Mouse (Mus musculus) midbrain, embryonic 16.5 days (tissue): ENCODE results near the gene Elmo2. TPM values are rescaled to one million over a fixed set of nuclear protein-coding genes. Genes with fewer than 3 reads are reported as not detected.

Experiments
- ATAC-seq: fragments of 200-750 bp; cut with Nextera tagmentation; 2 replicates; pipeline ENCODE4 v1.8.0; 2017; ENCODE audit warnings: moderate TSS enrichment
- H3K27ac ChIP-seq: fragments of 300-500 bp; sonication (generic); 2 replicates; pipeline ENCODE4 v1.5.1; 2014; ENCODE audit warnings: mild to moderate bottlenecking, low read length, mixed read lengths
- H3K27me3 ChIP-seq: fragments of 300-500 bp; sonication (generic); 2 replicates; pipeline ENCODE4 v1.6.1; 2014; ENCODE audit warnings: low read depth, low read length, mixed read lengths; ENCODE audit not compliant: control insufficient read depth, insufficient read depth
- H3K36me3 ChIP-seq: fragments of 300-500 bp; sonication (generic); 2 replicates; pipeline ENCODE4 v1.6.1; 2014; ENCODE audit warnings: mild to moderate bottlenecking, low read length, moderate library complexity, mixed read lengths; ENCODE audit not compliant: control insufficient read depth, insufficient read depth
- H3K4me1 ChIP-seq: fragments of 300-500 bp; sonication (generic); 2 replicates; pipeline ENCODE4 v1.6.1; 2014; ENCODE audit warnings: mild to moderate bottlenecking, low read length, mixed read lengths; ENCODE audit not compliant: control insufficient read depth, insufficient read depth
- H3K4me2 ChIP-seq: fragments of 300-500 bp; sonication (generic); 2 replicates; pipeline ENCODE4 v1.6.1; 2014; ENCODE audit warnings: mild to moderate bottlenecking, low read length, mixed read lengths
- H3K4me3 ChIP-seq: fragments of 300-500 bp; sonication (generic); 2 replicates; pipeline ENCODE4 v1.5.1; 2014; ENCODE audit warnings: low read depth, mild to moderate bottlenecking, low read length, moderate library complexity, mixed read lengths
- H3K9ac ChIP-seq: fragments of 300-500 bp; sonication (generic); 2 replicates; pipeline ENCODE4 v1.6.1; 2014; ENCODE audit warnings: low read depth, low read length, mixed read lengths
- H3K9me3 ChIP-seq: fragments of 300-500 bp; sonication (generic); replicated peaks from 2 replicates; pipeline ENCODE4 v1.6.1; 2014; ENCODE audit warnings: mild to moderate bottlenecking, low read length, mixed read lengths; ENCODE audit not compliant: control insufficient read depth, poor library complexity, severe bottlenecking
- WGBS: fragments of 180-500 bp; shearing (Covaris S2); extraction: QIAGEN DNeasy Blood & Tissue Kit; methylation state at CpG from one replicate; pipeline ENCODE4 v1.1.7; 2014; 5-methylcytosine and 5-hydroxymethylcytosine counted together
- polyA plus RNA-seq: library from polyadenylated mRNA; unstranded; fragments of >200 nt; fragmentation: Nextera tagmentation; extraction: Ambion mirVana; gene quantifications from 2 replicates; pipeline ENCODE4 v1.2.1, GENCODE M21; 2015

Elmo2 gene
- polyA plus RNA-seq, 1 experiment from 2014 or later, result 108 TPM

DNA sequence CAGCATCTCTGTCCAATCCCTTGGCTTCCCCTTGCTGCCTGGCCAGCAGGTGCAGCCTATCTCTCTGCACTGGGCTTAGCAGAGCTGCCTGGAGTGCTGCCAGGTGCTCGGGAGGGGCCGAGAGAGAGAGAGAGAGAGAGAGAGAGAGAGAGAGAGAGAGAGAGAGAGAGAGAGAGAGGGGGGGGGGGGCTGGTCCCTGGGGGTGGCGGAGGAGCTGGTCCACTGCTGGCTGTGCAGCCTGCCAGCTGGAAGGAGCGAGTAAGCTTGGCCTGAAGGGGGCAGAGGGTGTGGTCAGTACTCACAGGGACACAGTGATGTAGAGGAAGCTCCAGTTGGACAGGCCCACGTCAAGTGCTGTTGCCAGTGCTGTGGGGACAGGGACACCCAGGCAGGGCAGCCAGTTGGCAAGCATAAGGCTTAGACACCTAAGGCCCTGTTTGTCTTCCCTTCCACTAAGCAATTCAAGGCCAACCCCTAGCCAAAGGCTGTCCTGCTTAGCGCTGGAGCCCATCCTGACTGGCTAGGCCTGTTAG lies 44.4 kb downstream of the Elmo2 start:
- ATAC-seq, result peak; percentile 26; the same call in 1 of the 2 replicates
- H3K4me3 ChIP-seq, result no peak overlapping the region
- no peaks in the 10 kb centered on the region for H3K36me3 ChIP-seq
- WGBS, result 37% methylated on average over 3 of the region's 6 CpGs
- peaks cover 33% of the 10 kb centered on the region for H3K4me1 ChIP-seq
- H3K27me3 ChIP-seq, result no peaks in the 10 kb centered on the region; the same call in 1 of the 2 replicates
- no peak overlapping the region for H3K9ac ChIP-seq
- H3K9me3 ChIP-seq, result no peaks in the 10 kb centered on the region
- no peak overlapping the region for H3K27ac ChIP-seq
- H3K4me2 ChIP-seq, result no peak overlapping the region

DNA sequence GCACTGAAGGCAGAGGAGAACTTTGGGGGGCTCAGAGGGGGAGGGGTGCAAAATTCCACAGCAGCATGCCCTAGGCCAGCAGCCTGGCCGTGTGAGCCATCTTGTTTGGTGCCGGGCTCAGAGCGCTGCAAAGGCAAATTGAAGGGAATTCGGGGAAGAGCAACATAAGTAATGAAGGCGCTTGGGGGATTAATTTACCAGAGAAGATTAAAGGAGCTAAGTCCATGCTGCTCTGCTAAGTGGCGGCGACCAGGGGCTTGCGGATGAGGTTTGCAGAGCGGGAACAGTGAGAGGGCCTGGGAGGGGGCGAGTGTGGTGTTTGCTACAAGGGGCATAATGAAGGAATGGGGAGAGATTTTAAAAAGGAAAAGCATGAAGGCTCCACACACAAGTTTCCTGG lies 46.9 kb downstream of the Elmo2 start:
- Histone ChIP-seq H3K4me2 (no peak overlapping the region; the same call in 1 of the 2 replicates), H3K9me3 (no peaks in the 10 kb centered on the region), H3K27me3 (no peaks in the 10 kb centered on the region; the same call in 1 of the 2 replicates), H3K4me3 (no peak overlapping the region), H3K4me1 (peaks cover 43% of the 10 kb centered on the region), H3K27ac (peak overlapping the region; percentile 77), H3K9ac (peak overlapping the region; percentile 15; the same call in 1 of the 2 replicates), H3K36me3 (no peaks in the 10 kb centered on the region)
- ATAC-seq, result no peak
- WGBS, result 16% methylated on average over 10 of the region's 10 CpGs

- Histone ChIP-seq H3K36me3 (no peaks in the 10 kb centered on the region), H3K4me3 (no peak overlapping the region), H3K4me1 (peaks cover 50% of the 10 kb centered on the region), H3K9ac (no peak overlapping the region), H3K27ac (no peak overlapping the region), H3K9me3 (no peaks in the 10 kb centered on the region), H3K4me2 (no peak overlapping the region), H3K27me3 (no peaks in the 10 kb centered on the region; the same call in 1 of the 2 replicates)
- 87% methylated on average over 5 of the region's 5 CpGs for WGBS
- no peak for ATAC-seq
Observed at GRCm38 (mm10) chr2:165277188-165277740, 49.0 kb downstream of the Elmo2 start.

DNA sequence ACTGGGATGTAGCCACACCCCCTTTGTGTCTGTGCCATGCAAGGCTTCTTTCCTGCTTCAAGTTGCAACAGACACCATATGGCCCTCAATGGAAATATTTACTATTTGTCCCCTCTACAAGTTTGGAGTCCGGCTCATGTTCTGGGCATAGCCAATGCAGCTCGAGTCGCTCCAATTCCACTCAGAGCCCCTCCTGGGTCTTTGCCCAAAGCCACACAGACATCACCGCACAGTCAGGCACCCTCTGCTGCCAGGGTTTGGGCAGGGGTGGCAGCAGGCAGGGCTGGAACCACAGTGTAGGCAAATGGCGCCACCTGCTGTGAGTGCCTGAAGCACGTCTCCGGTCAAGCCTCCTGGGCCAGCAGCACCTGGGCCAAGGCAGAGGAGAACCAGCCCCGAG lies 50.5 kb downstream of the Elmo2 start:
- Histone ChIP-seq H3K27ac (peak overlapping the region; percentile 70), H3K36me3 (no peaks in the 10 kb centered on the region), H3K4me3 (no peak overlapping the region), H3K27me3 (no peaks in the 10 kb centered on the region; the same call in 1 of the 2 replicates), H3K4me1 (peaks cover 51% of the 10 kb centered on the region), H3K9ac (0 out of 2 replicates have a peak overlapping the region, but pooled peaks have one; percentile 40), H3K4me2 (no peak overlapping the region), H3K9me3 (no peaks in the 10 kb centered on the region)
- peak; percentile 37 for ATAC-seq
- WGBS, result 13% methylated on average over 8 of the region's 8 CpGs

- H3K36me3 ChIP-seq, result no peaks in the 10 kb centered on the region
- H3K9me3 ChIP-seq, result no peaks in the 10 kb centered on the region
- H3K27ac ChIP-seq, result peak overlapping the region; percentile 70
- WGBS, result 23% methylated on average over 8 of the region's 8 CpGs
- no peaks in the 10 kb centered on the region; the same call in 1 of the 2 replicates for H3K27me3 ChIP-seq
- H3K4me1 ChIP-seq, result peaks cover 53% of the 10 kb centered on the region
- H3K4me2 ChIP-seq, result no peak overlapping the region
- peak overlapping the region; percentile 40 for H3K9ac ChIP-seq
- ATAC-seq, result peak; percentile 70
- no peak overlapping the region for H3K4me3 ChIP-seq
Observed at GRCm38 (mm10) chr2:165275124-165275640, 51.1 kb downstream of the Elmo2 start.

DNA sequence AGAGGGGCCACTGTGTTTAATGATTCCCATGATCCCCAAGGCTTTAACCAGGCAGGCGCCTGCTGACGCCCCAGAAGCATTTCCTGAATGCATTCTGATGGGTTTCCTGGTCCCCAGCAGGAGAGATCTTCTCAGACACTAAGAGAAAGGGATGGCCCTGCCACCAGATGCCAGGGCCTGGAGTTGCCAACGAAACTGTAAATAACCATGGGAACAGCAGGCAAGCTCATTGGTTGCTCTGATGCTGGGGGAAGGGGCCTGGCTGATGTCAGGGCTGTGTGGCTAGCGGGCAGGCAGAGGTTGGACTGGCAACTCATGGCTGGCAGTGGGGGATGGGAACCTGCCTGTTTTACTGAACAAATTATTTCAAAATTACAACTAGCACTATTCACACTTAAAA lies 52.7 kb downstream of the Elmo2 start:
- no peak overlapping the region for H3K27ac ChIP-seq
- no peak for ATAC-seq
- 37% methylated on average over 4 of the region's 4 CpGs for WGBS

GRCm38 (mm10) chr2:165271326-165271725 lies 55.0 kb downstream of the Elmo2 start:
- Histone ChIP-seq H3K36me3 (no peaks in the 10 kb centered on the region), H3K27ac (0 out of 2 replicates have a peak overlapping the region, but pooled peaks have one; percentile 37), H3K27me3 (no peaks in the 10 kb centered on the region), H3K4me2 (no peak overlapping the region), H3K4me1 (peaks cover 51% of the 10 kb centered on the region), H3K4me3 (no peak overlapping the region), H3K9ac (no peak overlapping the region), H3K9me3 (no peaks in the 10 kb centered on the region)
- 10% methylated on average over 8 of the region's 8 CpGs for WGBS
- no peak for ATAC-seq

More for the DNA sequence above, 52.7 kb downstream of the Elmo2 start:
- Histone ChIP-seq H3K36me3 (no peaks in the 10 kb centered on the region), H3K4me2 (no peak overlapping the region), H3K9me3 (no peaks in the 10 kb centered on the region), H3K4me1 (peaks cover 41% of the 10 kb centered on the region), H3K27me3 (no peaks in the 10 kb centered on the region; the same call in 1 of the 2 replicates), H3K4me3 (no peak overlapping the region), H3K9ac (no peak overlapping the region)

DNA sequence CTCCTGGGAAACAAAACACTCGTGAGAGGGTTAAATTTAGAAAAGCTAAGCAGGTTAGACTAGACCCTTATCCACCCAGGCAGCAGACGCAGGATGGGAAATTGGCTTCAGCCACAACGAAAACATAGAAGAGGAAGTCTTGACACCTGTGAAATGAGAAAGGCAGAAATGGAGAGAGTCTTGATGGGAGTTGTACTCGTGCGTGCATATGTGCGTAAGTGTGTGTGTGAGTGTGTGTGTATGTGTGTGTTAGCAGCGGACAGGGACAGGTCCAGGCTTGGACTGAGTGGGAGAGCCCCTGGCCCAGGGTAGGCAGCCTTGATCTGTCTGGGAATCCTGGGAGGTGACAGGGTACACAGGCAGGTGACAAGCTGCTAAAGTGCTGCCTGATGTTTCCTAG lies 55.4 kb downstream of the Elmo2 start:
- H3K4me3 ChIP-seq, result no peak overlapping the region
- 0 out of 2 replicates have a peak overlapping the region, but pooled peaks have one; percentile 37 for H3K27ac ChIP-seq
- ATAC-seq, result no peak
- H3K27me3 ChIP-seq, result no peaks in the 10 kb centered on the region
- H3K9me3 ChIP-seq, result no peaks in the 10 kb centered on the region
- peak overlapping the region; percentile 20; the same call in 1 of the 2 replicates for H3K9ac ChIP-seq
- peaks cover 53% of the 10 kb centered on the region for H3K4me1 ChIP-seq
- WGBS, result 39% methylated on average over 7 of the region's 7 CpGs
- no peak overlapping the region for H3K4me2 ChIP-seq
- H3K36me3 ChIP-seq, result no peaks in the 10 kb centered on the region

DNA sequence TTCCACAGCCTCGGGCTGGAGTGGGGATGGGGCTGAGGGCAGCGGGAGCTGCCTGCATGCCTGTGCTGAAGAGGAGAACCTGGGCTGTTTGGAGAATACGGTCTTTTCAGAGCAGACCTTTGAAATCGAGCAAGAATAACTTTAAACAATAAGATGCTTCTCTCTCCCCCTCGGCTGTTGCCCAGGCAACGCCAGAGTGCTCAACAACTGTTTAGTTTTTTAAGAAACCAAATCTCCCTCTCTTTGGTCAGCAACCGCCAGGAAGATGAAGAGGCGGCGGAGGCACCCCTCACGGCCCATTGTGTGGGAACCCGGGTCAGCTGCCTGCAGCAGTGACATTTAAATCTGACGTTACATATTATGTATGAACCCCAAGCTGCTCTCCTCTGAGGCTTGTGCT lies 59.5 kb downstream of the Elmo2 start:
- no peaks in the 10 kb centered on the region for H3K9me3 ChIP-seq
- H3K27me3 ChIP-seq, result no peaks in the 10 kb centered on the region; the same call in 1 of the 2 replicates
- H3K9ac ChIP-seq, result peak overlapping the region; percentile 54; the same call in 1 of the 2 replicates
- peak overlapping the region; percentile 35; the same call in 1 of the 2 replicates for H3K4me2 ChIP-seq
- peaks cover 41% of the 10 kb centered on the region for H3K4me1 ChIP-seq
- WGBS, result 3% methylated on average over 12 of the region's 12 CpGs
- 0 out of 2 replicates have a peak, but pooled peaks have one; percentile 39 for ATAC-seq
- H3K27ac ChIP-seq, result peak overlapping the region; percentile 80
- no peak overlapping the region for H3K4me3 ChIP-seq
- H3K36me3 ChIP-seq, result no peaks in the 10 kb centered on the region
